Mouse (Mus musculus): ENCODE data around the gene Tmtc1.

Gene Tmtc1

DNA sequence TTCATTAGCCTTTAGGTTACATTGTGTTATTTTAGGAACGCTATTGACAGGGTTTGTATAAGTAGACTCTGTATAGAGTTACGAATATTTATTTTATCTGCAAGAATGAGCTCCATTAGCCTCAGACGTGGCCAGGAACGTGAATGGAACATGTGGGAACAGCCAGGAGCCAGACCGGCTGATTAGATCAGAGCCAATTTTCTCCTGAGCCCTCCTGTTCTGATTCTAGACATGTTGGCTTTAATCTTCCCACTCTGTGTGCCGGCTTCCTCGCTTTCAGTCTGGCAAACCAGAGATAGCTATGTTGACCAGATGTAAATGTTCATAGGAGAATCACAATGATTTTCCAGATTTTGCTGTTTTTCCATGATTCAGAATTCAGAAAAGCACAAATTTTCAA lies 22.6 kb downstream of the Tmtc1 start:
- no peak for DNase-seq (ENCODE audit: low read depth in 1 of 2, low spot score in 2 of 2)

DNA sequence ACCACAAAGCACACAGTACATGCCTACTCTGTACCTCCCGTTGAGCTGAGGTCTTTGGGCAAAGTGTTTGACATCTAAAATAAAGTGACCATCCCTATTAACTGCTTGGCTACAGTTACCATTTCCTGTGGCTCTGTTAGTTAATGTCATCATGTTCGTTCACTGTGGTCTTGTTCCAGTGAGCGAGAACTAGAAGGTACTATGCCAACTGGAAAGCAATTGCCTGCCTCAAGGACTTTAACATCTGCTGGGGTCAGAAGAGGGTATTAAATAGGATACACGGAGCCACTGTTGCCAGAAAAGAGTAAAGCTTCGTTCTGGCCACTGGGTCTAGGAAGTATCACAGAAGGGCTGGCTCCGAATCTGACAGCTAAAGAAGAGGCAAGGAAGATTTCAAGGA lies 23.8 kb downstream of the Tmtc1 start:
- DNase-seq (ENCODE audit: low read depth in 1 of 2, low spot score in 2 of 2): no peak

DNA sequence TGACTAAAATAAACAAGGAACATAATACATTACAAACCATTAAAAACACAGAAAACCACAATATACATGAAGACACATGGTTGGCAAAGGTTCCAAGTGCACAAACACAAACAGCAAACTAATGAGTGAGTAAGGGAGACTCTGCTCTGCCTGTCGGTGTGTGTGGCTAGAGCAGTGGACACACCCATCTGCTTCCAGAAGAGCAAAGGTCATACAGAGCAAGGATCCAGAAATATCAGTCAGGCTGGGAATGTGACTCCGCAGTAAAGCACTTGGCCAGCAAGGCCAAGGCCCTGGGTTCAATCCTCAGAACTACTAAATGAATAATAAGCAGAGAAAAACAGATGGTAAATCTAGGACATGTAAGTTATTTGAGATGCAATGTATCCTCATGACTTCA lies 27.6 kb downstream of the Tmtc1 start:
- DNase-seq (ENCODE audit: low read depth in 1 of 2, low spot score in 2 of 2): no peak

DNA sequence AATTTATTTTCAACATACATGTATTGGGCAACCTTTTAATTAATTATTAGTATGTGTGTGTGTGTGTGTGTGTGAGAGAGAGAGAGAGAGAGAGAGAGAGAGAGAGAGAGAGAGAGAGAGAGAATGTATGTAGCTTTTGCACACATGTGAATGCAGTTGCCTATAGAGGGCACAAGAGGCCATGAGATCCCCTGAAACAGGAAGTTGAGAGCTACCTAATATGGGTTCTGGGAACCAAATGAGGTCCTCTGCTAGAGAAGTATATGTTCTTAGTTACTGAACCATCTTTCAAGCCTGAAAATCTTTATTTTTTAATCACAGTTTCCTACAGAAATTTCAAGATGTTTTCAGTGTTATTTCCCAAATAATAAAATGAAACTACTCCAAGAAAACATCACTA lies 30.6 kb downstream of the Tmtc1 start:
- DNase-seq (ENCODE audit: low read depth in 1 of 2, low spot score in 2 of 2): no peak

DNA sequence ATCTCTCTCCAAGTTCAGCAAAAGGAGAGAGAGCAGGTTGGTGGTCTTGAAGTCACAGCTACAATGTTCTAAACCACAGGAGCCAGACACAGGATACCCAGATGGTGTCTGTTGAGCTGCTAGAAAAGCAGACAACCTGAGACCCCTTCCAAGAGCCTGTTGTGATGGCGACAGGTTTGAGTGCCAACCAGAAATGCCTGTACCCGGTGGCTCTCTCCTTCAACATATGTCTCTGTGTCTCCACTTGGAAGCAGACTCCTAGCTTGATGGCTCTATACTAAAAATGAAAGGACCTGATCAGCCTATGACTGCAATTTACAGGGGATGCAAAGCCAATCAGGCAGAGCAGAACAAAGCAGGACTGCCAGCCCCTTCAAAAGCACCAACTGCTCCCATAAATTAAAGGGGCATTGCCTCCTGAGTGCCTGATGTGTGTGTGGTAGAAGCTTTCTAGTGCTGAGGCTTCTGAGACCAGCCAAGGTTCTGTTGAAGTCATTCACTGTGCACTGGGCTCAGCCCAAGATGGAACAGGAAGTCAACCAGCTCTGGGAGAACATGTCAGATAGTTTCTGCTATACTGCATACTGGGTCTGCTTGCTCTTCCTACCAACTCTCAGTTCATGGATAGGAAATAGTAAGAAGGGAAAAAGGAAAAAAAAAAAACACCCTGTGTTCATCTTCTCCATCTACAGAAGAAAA lies 37.2 kb downstream of the Tmtc1 start:
- DNase-seq (ENCODE audit: low read depth in 1 of 2, low spot score in 2 of 2): no peak

DNA sequence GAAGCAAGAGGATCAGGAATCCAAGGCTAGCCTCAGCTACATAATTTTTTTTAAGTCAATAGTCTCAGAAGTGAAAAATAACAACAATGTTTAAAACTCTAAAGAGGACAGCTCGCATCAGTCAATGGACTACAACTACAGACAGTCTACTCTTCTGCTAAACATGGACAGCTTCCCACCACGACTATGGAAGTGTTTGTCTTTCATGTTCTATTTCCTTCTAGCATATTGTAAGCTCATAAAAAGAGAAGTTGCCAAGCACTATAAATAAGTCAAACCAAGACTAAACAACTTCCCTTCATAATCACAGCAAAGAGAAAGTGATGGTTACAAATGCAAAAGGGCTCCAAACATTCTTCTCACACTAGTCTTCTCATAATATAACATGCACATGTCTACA lies 38.6 kb downstream of the Tmtc1 start:
- DNase-seq (ENCODE audit: low read depth in 1 of 2, low spot score in 2 of 2): no peak

DNA sequence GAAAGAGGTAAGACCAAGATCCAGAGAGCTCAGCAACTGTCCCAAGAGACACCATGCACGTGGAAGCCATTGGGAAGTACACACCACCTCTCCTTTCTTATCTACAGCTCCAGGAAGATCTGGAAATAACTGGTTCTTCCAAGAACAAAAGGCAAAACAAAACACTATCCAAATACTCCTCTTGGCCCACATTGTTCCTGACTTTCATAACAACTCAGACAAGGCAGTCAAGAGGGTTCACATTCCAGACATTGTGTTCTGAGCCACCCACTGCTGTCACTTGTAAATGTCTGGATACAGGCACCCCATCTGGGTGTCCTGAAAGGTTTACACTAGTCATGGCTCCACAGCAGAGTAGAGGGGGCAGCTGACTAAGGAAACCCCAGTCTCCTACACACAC lies 39.7 kb downstream of the Tmtc1 start:
- no peak for DNase-seq (ENCODE audit: low read depth in 1 of 2, low spot score in 2 of 2)

DNA sequence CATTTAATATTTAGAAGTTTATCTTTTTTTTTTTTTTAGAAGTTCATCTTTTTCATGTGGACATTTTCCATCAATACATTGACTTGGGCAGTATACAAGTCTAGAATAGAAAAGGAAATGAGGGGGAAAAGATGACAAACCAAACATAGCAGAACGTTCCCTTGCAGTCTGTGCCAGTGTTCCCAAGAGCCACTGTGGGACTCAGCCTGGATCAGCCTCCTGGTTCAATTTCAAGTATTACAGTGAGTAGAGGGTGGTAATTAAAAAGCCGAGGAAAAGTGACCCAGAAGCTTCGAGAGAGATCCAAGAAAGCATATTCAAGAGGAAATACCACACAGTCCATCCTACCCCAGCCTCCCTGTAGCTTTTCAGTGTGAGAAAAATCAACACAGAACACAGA lies 40.4 kb downstream of the Tmtc1 start:
- no peak for DNase-seq (ENCODE audit: low read depth in 1 of 2, low spot score in 2 of 2)

DNA sequence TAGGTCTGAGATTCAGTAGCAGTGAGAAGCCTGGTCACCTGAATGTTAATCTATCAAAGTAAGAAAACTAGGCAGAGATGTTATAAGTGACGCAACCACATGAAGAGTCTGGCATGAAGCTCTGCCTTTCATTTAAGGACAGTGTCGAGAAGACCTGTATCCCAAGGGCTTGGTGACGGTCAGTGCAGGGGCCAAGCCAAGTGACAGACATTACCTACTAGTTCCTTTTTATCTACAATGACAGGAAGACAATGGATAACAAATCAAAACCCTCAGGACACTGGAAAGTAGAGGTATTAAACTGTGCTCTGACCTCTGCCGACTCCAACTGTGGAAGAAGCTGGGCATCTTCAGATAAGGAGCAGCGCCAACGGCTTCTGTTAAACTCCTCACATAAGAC lies 43.2 kb downstream of the Tmtc1 start:
- DNase-seq (ENCODE audit: low read depth in 1 of 2, low spot score in 2 of 2): no peak

DNA sequence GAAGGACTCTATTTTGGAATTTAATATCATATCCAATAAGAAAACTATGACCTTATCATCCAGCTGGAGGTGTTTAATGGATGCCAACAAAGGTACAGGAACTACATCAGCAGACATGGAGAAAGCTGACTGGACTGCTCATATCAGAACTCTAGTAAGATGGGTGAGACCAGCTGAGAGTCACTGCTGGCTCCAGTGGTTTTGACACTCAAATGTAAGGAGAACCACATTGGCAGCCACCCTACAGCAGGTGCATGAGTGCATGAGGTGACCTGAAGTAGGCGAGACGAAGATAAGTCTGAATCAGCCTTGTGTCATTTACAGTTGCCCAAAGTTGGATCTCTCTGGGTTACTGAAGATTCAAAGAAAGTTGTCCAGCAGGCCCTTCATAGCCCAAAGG lies 44.6 kb downstream of the Tmtc1 start:
- DNase-seq (ENCODE audit: low read depth in 1 of 2, low spot score in 2 of 2): no peak

DNA sequence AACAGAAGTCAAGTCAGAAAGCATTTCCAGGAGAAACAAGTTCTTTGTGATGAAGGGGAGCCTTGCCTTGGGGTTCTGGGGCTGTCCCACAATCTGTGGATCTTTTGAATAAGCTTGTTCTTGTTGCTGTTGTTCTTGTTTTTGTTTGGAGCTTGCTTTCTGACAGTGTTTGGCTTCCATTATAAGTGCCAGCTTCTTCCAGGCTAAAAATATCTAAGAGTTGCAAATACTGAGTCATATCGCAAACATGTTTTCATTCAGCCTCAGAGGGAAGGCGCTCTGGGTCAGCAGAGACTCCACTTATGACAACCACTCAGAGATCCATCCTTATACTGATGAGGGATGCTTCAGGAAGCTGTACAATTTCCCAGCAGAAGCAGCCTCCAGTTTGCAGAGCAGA lies 45.3 kb downstream of the Tmtc1 start:
- no peak for DNase-seq (ENCODE audit: low read depth in 1 of 2, low spot score in 2 of 2)

DNA sequence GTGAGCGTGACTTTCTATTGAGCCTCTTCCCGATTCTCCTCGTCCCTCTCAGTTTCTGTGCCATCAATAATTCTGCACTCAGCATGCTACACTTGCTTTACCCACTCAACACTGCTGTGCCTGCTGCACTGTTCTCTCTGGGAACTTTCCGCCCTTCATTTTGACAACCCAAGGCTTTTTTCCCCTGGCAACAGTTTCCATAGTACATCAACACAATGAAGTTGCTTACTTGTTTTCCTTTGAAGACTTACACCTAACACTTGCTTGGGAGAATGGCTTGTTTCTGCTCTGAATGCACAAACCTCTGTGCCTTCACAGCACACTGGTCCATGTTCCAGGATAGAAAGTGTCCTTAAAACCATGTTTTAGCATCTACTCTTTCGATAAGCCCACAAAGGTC lies 46.9 kb downstream of the Tmtc1 start:
- no peak for DNase-seq (ENCODE audit: low read depth in 1 of 2, low spot score in 2 of 2)

DNA sequence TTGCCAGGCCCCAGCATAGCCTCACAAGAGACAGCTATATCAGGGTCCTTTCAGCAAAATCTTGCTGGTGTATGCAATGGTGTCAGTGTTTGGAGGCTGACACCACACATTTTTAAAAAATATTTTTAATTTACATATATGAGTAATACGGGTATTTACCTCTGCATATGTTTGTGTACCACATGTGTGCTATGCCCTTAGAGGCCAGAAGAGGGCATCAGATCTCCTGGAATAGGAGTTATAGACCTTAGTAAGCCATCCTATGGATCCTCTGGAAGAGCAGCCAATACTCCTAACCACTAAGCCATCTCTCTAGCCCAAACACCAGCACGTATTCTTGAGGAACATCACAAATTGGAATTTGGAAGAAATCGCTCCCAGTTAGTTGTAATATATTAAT lies 48.9 kb downstream of the Tmtc1 start:
- no peak for DNase-seq (ENCODE audit: low read depth in 1 of 2, low spot score in 2 of 2)

DNA sequence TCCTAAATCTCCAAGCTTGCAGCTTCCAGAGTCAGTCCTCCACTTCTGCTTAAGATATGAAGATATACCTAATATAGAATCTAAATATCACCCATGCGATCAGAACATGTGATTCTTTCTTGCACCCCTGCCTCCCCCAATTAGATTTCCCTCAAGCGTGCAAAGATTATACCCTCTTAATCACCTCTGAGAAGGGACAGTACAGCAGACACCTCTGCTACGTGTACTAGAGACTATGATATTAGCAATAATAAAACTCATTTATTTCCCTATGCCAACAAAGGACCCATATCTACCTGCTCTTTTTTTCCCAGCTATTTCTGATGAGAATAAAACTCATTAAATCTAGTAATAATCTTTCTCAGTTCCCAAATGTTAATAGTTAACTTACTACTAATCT lies 49.9 kb downstream of the Tmtc1 start:
- DNase-seq (ENCODE audit: low read depth in 1 of 2, low spot score in 2 of 2): no peak

DNA sequence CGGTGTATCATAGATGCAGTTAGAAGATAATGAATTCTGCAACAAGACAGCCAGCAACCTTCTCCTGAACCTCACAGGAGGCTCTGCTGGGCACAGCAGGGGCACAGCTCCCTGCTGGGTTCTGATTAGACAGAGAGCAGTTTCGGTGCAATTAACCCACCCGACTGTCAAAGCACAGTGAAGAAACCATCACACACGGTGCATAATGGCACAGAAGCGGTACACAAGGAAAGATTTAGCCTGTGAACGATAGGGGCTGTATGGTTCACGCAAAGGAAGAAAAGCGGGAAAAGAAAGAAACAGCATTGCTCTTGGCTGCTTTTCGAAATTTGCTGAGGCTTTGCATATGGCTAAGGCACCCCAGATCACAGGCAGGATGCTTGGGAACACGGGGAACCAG lies 52.0 kb downstream of the Tmtc1 start:
- DNase-seq (ENCODE audit: low read depth in 1 of 2, low spot score in 2 of 2): no peak

DNA sequence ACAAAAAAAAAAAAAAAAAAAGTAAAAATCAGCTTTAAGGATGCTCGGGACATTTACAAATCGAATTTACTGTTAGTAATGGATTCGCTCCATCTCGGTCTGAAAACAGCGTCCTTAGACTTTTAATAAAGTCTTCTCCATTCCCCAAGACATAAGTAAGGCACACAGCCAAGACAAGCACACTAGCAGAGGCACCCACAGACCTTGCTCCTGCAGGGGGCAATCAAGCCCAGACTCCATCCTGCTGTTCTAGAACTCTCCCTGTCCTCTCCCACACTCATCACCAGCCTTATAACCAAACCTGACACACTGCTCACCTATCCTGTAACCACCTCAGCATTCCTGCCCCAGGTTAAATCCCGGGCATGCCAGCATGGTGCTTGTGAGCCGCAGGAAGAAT lies 52.9 kb downstream of the Tmtc1 start:
- DNase-seq (ENCODE audit: low read depth in 1 of 2, low spot score in 2 of 2): no peak

DNA sequence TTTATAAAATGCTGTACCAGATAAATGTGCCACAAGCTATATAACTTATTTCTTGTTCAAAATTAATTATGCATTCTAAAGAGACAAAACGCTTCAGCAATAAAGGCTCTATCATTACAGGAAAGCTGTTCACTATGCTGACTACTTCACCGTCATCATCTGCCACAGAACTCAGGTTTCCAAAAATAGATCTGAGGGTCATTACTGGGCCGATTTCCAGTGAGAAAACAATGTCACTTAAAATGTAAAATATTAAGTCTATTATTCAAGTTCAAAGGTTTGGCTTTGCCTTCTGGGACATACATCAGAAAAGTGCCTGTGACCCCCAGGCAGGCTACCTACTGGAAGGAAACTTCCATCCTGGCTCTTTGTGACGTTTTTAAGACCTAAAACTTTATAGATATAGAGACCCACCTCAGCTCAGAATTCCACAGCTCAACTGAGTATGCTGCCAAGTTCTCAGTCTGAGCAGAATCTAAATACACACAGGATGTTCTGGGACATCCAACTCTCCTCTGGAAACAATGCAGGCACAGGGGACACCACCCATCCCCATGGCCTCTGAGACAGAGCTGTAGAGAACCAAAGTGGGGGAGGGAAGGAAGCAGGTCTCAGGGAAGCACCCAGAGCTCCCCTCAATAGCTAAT lies 53.4 kb downstream of the Tmtc1 start:
- no peak for DNase-seq (ENCODE audit: low read depth in 1 of 2, low spot score in 2 of 2)

DNA sequence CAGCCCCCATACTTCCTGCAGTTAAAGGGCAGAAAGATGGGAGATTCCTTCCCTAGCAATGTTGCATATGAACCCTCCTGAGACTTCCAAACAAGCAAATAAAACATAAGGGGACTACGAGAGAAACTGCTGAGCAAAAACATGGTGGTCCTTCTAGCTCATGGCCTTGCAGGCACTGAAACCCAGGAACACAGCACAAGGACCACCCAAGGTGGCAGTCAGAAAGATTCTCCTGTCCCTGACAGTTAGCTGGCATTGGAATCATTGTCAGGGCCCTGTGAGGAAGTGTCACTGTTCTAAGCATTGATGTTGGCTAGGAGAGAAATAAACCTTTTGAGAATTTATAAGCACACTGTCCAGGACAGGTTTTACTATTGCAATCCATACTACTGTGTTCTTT lies 56.2 kb downstream of the Tmtc1 start:
- DNase-seq (ENCODE audit: low read depth in 1 of 2, low spot score in 2 of 2): no peak

DNA sequence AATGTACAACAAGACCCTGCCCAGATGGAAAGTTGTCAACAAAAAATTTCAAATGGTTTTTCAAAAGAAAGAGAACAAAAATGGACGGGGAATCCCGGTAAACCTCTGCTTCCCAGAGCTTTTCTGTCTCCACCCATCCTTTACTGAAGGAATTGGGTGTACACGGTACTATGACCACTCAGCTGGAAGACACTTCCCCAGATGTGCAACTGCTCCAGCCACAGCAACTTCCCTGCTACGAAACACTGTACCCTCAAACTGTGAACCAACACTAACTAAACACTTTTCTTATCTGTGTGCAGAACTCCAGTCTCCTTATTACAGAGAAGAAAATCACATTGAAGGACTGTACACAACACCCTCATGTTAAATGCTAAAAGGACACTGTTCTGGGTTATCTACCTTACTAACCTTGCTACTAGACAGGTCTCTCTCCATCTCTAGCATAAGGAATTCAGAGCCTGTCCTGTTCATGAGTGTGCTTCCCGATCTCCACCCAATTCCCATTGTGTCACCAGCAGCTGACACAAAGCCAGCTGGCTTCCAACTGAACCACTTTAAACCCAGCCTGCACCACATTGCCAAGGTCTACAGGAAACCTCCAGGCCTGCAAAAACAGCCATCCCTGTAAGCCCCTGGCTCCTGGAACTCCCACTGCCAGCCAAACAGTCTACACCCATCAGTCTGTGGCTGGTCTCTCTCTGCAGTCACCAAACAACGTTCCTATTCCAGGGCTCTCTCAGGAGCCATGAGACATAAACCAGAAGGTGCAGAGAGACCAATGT lies 59.9 kb downstream of the Tmtc1 start:
- DNase-seq (ENCODE audit: low read depth in 1 of 2, low spot score in 2 of 2): no peak

DNA sequence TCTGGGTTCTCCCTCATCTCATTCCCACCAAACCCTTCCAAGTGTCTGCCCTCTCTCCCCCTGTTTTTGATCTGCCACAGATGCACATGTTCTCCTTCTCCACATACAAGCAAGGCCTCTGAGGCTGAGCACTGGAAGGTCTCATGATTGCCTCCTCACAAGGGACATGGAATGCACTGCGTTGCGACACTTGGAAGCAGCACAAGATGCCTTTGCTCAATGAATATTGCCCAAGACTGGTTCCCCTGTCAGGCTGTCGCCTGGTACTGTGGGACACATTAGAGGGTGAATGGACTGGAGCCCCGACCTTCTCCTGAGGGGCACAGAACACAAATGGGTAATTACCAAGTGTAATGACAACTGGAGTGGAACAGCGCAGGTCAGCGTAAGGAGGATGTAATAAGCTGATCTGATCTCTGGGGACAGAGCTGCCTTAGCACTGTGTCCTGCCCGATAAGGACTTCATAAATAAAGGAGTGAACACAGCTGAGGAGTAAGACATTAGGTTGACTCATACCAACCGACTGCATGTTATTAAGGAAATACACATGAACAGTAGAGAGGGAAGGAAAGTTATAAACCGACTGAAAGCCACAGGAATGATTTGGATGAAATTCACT lies 62.9 kb downstream of the Tmtc1 start:
- DNase-seq (ENCODE audit: low read depth in 1 of 2, low spot score in 2 of 2): no peak

DNA sequence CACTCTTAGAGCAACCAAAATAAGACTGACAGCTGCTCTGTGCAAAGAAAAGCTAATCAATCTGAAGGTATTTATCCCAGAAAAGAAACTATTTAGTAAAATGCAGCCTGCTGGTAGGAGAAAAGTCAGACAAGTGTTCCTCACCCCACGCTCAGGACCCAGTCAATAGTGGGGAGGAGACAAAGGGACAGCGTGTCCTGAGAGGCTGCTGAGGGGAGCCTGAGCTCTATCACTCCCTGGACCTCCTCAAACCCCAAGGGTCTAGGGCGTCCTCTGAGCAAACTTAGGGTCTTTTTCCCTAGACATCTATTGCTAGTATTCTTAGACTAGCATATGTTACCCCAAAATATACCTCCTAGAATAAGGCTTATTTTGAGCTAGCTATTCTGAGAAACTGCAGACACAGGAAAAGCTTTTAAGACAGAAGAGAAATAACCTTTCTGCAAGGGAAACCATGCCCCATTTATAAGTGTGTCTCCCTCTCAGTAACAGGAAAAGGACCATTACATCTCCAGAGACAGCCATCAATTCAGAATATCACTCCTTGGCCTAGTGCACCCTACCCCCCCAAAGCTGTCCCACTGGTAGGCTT lies 68.5 kb downstream of the Tmtc1 start:
- DNase-seq (ENCODE audit: low read depth in 1 of 2, low spot score in 2 of 2): no peak

DNA sequence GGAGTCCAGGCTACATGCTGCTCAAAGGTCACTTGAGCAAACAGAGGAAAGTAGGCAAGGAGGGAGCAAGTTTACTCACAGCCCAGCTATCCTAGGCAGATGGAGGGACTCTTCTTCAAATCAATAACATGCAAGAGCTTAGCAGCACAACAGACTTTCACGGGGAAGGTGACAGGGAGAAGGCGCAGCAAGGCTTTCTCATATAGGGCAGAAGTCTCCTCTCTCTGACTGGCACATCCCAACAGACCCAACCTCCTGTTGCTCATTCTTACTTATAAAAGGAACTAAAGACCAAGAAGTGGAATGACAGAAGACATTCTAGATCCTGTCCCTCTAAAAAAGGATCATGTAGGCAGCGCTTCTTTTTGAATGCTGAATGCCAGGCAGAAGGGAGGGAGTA lies 69.2 kb downstream of the Tmtc1 start:
- no peak for DNase-seq (ENCODE audit: low read depth in 1 of 2, low spot score in 2 of 2)

Data from monocyte, adult 2 months (primary cell).